Mouse (Mus musculus) heart, embryonic 12.5 days (tissue): ENCODE results near the gene Ninl. TPM values are rescaled to one million over a fixed set of nuclear protein-coding genes. Genes with fewer than 3 reads are reported as not detected.

ENCODE experiments used
- ATAC-seq: fragments of 200-750 bp; cut with Nextera tagmentation; 2 replicates; pipeline ENCODE4 v1.8.0; 2017; ENCODE audit warnings: moderate TSS enrichment, moderate library complexity; ENCODE audit not compliant: insufficient number of reproducible peaks, low FRiP score
- H3K27ac ChIP-seq: fragments of 300-500 bp; sonication (generic); 2 replicates; pipeline ENCODE4 v1.5.1; 2016; ENCODE audit warnings: mild to moderate bottlenecking, moderate library complexity; ENCODE audit not compliant: poor library complexity, severe bottlenecking
- H3K27me3 ChIP-seq: fragments of 300-500 bp; sonication (generic); replicated peaks from 2 replicates; pipeline ENCODE4 v1.6.1; 2016; ENCODE audit warnings: mild to moderate bottlenecking, moderate library complexity
- H3K36me3 ChIP-seq: fragments of 300-500 bp; sonication (generic); 2 replicates; pipeline ENCODE4 v1.6.1; 2016; ENCODE audit warnings: mild to moderate bottlenecking, moderate library complexity
- H3K4me1 ChIP-seq: fragments of 300-500 bp; sonication (generic); replicated peaks from 2 replicates; pipeline ENCODE4 v1.6.1; 2016; ENCODE audit warnings: mild to moderate bottlenecking
- H3K4me2 ChIP-seq: fragments of 300-500 bp; sonication (generic); 2 replicates; pipeline ENCODE4 v1.6.1; 2016; ENCODE audit warnings: mild to moderate bottlenecking, moderate library complexity
- H3K4me3 ChIP-seq: fragments of 300-500 bp; sonication (generic); 2 replicates; pipeline ENCODE4 v1.5.1; 2016; ENCODE audit warnings: mild to moderate bottlenecking
- H3K9ac ChIP-seq: fragments of 300-500 bp; sonication (generic); 2 replicates; pipeline ENCODE4 v1.6.1; 2016; ENCODE audit warnings: mild to moderate bottlenecking, moderate library complexity
- H3K9me3 ChIP-seq: fragments of 300-500 bp; sonication (generic); replicated peaks from 2 replicates; pipeline ENCODE4 v1.6.1; 2016; ENCODE audit warnings: mild to moderate bottlenecking, moderate library complexity
- WGBS: fragments of 180-500 bp; shearing (Covaris S2); methylation state at CpG from one replicate; pipeline ENCODE4 v1.1.7; 2016; 5-methylcytosine and 5-hydroxymethylcytosine counted together
- polyA plus RNA-seq: library from polyadenylated mRNA; unstranded; fragments of >200 nt; fragmentation: Nextera tagmentation; extraction: Ambion mirVana; gene quantifications from 2 replicates; pipeline ENCODE4 v1.2.1, GENCODE M21; 2016

Gene Ninl
- polyA plus RNA-seq, 1 experiment from 2014 or later = 8.4 TPM

DNA sequence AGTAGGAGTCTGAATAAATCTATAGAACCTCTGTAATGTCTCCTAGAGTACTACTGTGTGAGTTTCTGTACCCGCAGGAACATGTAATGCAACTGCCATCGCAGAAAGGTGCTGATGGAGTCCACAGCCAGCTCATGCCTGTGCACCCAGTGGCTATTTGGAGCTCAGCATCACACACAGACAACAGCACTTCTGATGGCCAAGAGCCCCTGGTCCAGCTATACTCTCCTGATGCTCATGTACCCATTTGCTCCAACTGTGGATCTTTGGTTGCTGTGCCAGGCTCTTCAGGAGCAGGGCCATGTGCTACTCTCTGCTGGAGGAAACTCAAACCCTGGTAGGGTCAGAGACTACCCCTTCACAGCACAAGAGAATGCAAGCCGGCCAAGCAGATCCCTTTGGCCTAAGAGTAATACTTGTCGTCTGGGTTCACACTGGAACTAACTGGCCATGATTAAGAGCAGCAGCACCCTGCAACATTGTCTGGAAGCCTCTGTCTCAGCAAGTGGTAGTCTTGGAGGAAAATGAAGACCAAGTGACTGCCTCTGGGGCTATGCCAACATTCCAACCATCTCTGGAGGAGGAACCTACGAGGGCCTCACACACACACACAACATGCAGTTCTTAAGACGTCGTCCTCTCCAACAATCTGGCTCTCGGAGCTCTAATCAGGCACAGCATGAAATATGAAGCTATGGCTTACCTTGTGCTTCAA is 65.6 kb downstream of the Ninl start:
- no peak for ATAC-seq
- Histone ChIP-seq H3K27ac (no peak overlapping the region), H3K4me2 (no peak overlapping the region), H3K9ac (no peak overlapping the region), H3K4me3 (no peak overlapping the region), H3K27me3 (no peaks in the 10 kb centered on the region), H3K9me3 (no peaks in the 10 kb centered on the region), H3K4me1 (no peaks in the 10 kb centered on the region), H3K36me3 (peaks cover 39% of the 10 kb centered on the region)
- 83% methylated on average over 8 of the region's 8 CpGs for WGBS

GRCm38 (mm10) chr2:150972681-150973080 is 66.5 kb downstream of the Ninl start:
- H3K4me1 ChIP-seq = no peaks in the 10 kb centered on the region
- no peaks in the 10 kb centered on the region for H3K9me3 ChIP-seq
- no peak overlapping the region for H3K27ac ChIP-seq
- no peak overlapping the region for H3K4me2 ChIP-seq
- H3K27me3 ChIP-seq = no peaks in the 10 kb centered on the region
- 95% methylated on average over 3 of the region's 3 CpGs for WGBS
- no peak for ATAC-seq
- H3K9ac ChIP-seq = no peak overlapping the region
- peaks cover 44% of the 10 kb centered on the region for H3K36me3 ChIP-seq
- no peak overlapping the region for H3K4me3 ChIP-seq

DNA sequence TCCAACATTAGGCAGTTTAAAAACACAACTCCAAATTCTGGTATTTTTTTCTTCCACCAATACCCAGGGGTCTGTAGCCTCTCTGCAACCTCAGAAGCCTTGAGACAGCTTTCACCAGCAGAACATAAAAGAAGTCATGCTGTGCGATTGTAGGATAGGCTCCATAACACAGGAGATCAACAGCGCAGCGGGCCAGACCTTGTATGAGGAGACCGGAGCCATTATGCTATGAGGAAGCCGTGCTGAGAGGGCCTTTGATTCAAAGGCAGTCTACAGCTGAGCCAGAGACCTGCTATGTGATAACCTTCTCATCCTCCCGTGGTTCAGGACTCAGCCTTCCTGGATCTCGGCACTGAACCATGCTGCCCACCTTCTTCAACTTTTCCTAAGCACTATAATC is 67.3 kb downstream of the Ninl start:
- no peak overlapping the region for H3K27ac ChIP-seq
- WGBS = 89% methylated on average over 7 of the region's 7 CpGs
- no peak for ATAC-seq
- no peak overlapping the region for H3K4me3 ChIP-seq
- peaks cover 44% of the 10 kb centered on the region for H3K36me3 ChIP-seq
- no peak overlapping the region for H3K4me2 ChIP-seq
- no peak overlapping the region for H3K9ac ChIP-seq
- H3K27me3 ChIP-seq = no peaks in the 10 kb centered on the region
- H3K9me3 ChIP-seq = no peaks in the 10 kb centered on the region
- no peaks in the 10 kb centered on the region for H3K4me1 ChIP-seq

DNA sequence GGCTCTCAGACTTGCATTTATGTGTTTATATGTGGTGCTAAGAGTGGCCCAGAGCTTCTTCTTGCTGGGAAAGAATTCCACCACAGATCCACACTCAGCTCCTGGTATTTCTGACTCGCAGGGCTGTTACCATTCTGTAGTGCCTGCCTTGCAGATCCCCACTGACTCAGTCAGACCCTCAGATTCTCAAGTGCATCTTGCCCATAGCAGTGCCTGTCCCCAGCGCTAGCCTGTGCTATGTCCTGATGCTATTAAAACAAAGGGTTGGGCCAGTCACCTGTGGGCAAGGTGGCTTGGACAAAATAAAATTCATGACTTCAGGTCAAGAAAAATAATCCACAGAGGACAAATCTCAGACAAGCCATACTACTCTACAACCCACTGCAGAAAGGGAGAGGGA is 70.0 kb downstream of the Ninl start:
- no peak for ATAC-seq
- Histone ChIP-seq H3K27me3 (no peaks in the 10 kb centered on the region), H3K4me3 (no peak overlapping the region), H3K4me2 (no peak overlapping the region), H3K9me3 (no peaks in the 10 kb centered on the region), H3K27ac (no peak overlapping the region), H3K4me1 (no peaks in the 10 kb centered on the region), H3K9ac (no peak overlapping the region), H3K36me3 (peaks cover 33% of the 10 kb centered on the region)
- WGBS = 89% methylated on average over 2 of the region's 2 CpGs

GRCm38 (mm10) chr2:150967491-150967890 is 71.7 kb downstream of the Ninl start:
- Histone ChIP-seq H3K4me2 (no peak overlapping the region), H3K27ac (no peak overlapping the region), H3K27me3 (no peaks in the 10 kb centered on the region), H3K36me3 (peaks cover 21% of the 10 kb centered on the region), H3K9me3 (no peaks in the 10 kb centered on the region), H3K9ac (no peak overlapping the region), H3K4me1 (no peaks in the 10 kb centered on the region), H3K4me3 (no peak overlapping the region)
- no peak for ATAC-seq
- 94% methylated on average over 2 of the region's 2 CpGs for WGBS

GRCm38 (mm10) chr2:150965951-150966350 is 73.2 kb downstream of the Ninl start:
- Histone ChIP-seq H3K9me3 (no peaks in the 10 kb centered on the region), H3K4me2 (no peak overlapping the region), H3K27me3 (no peaks in the 10 kb centered on the region), H3K36me3 (peaks cover 22% of the 10 kb centered on the region), H3K9ac (no peak overlapping the region), H3K27ac (no peak overlapping the region), H3K4me3 (no peak overlapping the region), H3K4me1 (no peaks in the 10 kb centered on the region)
- WGBS = 85% methylated on average over 10 of the region's 10 CpGs
- ATAC-seq = no peak

GRCm38 (mm10) chr2:150964641-150965040 is 74.5 kb downstream of the Ninl start:
- Histone ChIP-seq H3K36me3 (peaks cover 23% of the 10 kb centered on the region), H3K27me3 (no peaks in the 10 kb centered on the region), H3K4me3 (no peak overlapping the region), H3K4me1 (peaks cover 6% of the 10 kb centered on the region; the same call in 1 of the 2 replicates), H3K9me3 (no peaks in the 10 kb centered on the region), H3K4me2 (no peak overlapping the region), H3K27ac (no peak overlapping the region), H3K9ac (no peak overlapping the region)
- no peak for ATAC-seq
- WGBS = 81% methylated on average over 3 of the region's 3 CpGs

DNA sequence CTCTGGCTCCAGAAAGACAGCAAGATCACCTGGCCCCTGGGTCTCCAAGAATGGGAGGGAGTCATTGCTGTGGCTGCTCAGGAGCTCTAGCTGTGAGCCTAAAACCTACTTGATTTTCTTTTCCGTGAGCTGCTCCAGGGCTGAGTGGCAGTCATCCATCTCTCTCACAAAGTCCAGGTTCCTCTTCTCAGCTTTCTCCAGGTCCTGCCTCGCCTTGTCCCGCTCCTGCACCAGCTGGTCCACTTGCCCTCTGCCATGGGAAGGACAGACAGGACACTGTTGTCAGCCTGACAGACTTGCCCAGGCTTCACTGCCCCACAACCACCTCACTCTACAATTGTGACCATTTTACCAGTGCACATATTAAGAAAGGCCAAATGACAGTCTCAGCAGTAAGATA is 75.9 kb downstream of the Ninl start:
- H3K4me3 ChIP-seq = no peak overlapping the region
- WGBS = 87% methylated on average over 3 of the region's 3 CpGs

DNA sequence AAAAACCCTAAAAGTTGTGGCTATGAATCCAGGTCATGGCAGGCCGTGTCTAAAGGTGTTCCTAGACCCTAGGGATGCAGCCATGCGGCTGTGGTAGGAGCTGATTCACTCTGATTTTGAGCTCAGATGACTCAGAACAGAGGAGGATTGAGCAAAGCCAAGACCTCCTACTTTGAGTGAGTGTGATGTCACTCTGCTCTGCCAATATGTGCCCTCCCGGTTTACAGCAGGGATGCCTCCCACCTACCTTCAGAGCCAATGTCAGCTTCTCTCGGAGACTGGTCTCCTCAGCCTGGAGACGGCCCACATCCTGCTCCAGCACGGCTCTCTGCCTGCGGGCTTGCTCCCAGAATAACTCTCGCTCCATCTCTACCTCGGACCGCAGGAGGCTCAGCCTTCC is 79.7 kb downstream of the Ninl start:
- no peak overlapping the region for H3K4me3 ChIP-seq
- no peaks in the 10 kb centered on the region for H3K27me3 ChIP-seq
- H3K27ac ChIP-seq = no peak overlapping the region
- ATAC-seq = no peak
- no peaks in the 10 kb centered on the region for H3K9me3 ChIP-seq
- no peak overlapping the region for H3K9ac ChIP-seq
- H3K4me1 ChIP-seq = peaks cover 9% of the 10 kb centered on the region; the same call in 1 of the 2 replicates
- H3K36me3 ChIP-seq = peaks cover 39% of the 10 kb centered on the region
- 68% methylated on average over 10 of the region's 10 CpGs for WGBS
- no peak overlapping the region for H3K4me2 ChIP-seq

More for the DNA sequence above, 75.9 kb downstream of the Ninl start:
- H3K9ac ChIP-seq = no peak overlapping the region
- peaks cover 9% of the 10 kb centered on the region; the same call in 1 of the 2 replicates for H3K4me1 ChIP-seq
- H3K27ac ChIP-seq = no peak overlapping the region
- H3K27me3 ChIP-seq = no peaks in the 10 kb centered on the region
- no peaks in the 10 kb centered on the region for H3K9me3 ChIP-seq
- ATAC-seq = no peak
- H3K4me2 ChIP-seq = no peak overlapping the region
- peaks cover 33% of the 10 kb centered on the region for H3K36me3 ChIP-seq

GRCm38 (mm10) chr2:150955859-150956258 is 83.3 kb downstream of the Ninl start:
- H3K4me1 ChIP-seq = peaks cover 9% of the 10 kb centered on the region; the same call in 1 of the 2 replicates
- H3K4me2 ChIP-seq = no peak overlapping the region
- no peak overlapping the region for H3K4me3 ChIP-seq
- no peaks in the 10 kb centered on the region for H3K27me3 ChIP-seq
- 59% methylated on average over 1 of the region's 1 CpGs for WGBS
- no peak overlapping the region for H3K9ac ChIP-seq
- peaks cover 44% of the 10 kb centered on the region for H3K36me3 ChIP-seq
- ATAC-seq = no peak
- H3K27ac ChIP-seq = no peak overlapping the region
- H3K9me3 ChIP-seq = no peaks in the 10 kb centered on the region

GRCm38 (mm10) chr2:150951201-150951600 is 88.0 kb downstream of the Ninl start:
- WGBS = 80% methylated on average over 2 of the region's 2 CpGs
- peaks cover 50% of the 10 kb centered on the region for H3K36me3 ChIP-seq
- no peak overlapping the region for H3K4me2 ChIP-seq
- no peaks in the 10 kb centered on the region for H3K27me3 ChIP-seq
- no peak overlapping the region for H3K4me3 ChIP-seq
- H3K27ac ChIP-seq = no peak overlapping the region
- ATAC-seq = no peak
- H3K9ac ChIP-seq = no peak overlapping the region
- H3K9me3 ChIP-seq = no peaks in the 10 kb centered on the region
- H3K4me1 ChIP-seq = no peaks in the 10 kb centered on the region

- Histone ChIP-seq H3K9me3 (no peaks in the 10 kb centered on the region), H3K4me3 (no peak overlapping the region), H3K9ac (no peak overlapping the region), H3K4me1 (no peaks in the 10 kb centered on the region), H3K27ac (no peak overlapping the region), H3K36me3 (peaks cover 40% of the 10 kb centered on the region), H3K4me2 (no peak overlapping the region), H3K27me3 (no peaks in the 10 kb centered on the region)
- no peak for ATAC-seq
- WGBS = 90% methylated on average over 6 of the region's 6 CpGs
Measured at GRCm38 (mm10) chr2:150950056-150950455, 89.1 kb downstream of the Ninl start.
